Comparison of ENCODE assay signal across 8 mouse cellular contexts in genomic region chr5:148293346-148293745, GRCm38 (mm10).
A peak's percentile ranks its signal among the peaks of the same experiment; 100 is the strongest.
DNase-seq lines count a peak whose midpoint lies in the region; ATAC-seq lines count a peak whose summit lies in the region.

No protein-coding gene starts in this region.

- no peak for ATAC-seq in erythroblast, adult 5-6 weeks (replicated peaks; ENCODE audit: low FRiP score, poor library complexity, severe bottlenecking)

- no peak overlapping the region for H3K4me3 ChIP-seq in limb, embryonic 10.5 days

- no peaks in the 10 kb centered on the region for H3K9me3 ChIP-seq in limb, embryonic 10.5 days (replicated peaks)

- H3K27ac ChIP-seq in limb, embryonic 10.5 days: no peak overlapping the region

- WGBS in limb, embryonic 10.5 days: 87% methylated on average over 7 of the region's 7 CpGs

- no peaks in the 10 kb centered on the region for H3K36me3 ChIP-seq in limb, embryonic 10.5 days

- H3K4me1 ChIP-seq in limb, embryonic 10.5 days: no peaks in the 10 kb centered on the region; the same call in 1 of the 2 replicates

- no peaks in the 10 kb centered on the region for H3K27me3 ChIP-seq in limb, embryonic 10.5 days (ENCODE audit: low read depth, poor library complexity, severe bottlenecking)

- peak; percentile 7 for DNase-seq in cerebellum, adult 11 months
- no peak for DNase-seq in cerebellum, adult 9-11 months
- peak; percentile 52 to 55 for DNase-seq in layer of hippocampus, postnatal 10 days (ENCODE audit: low spot score in 2 of 2)
- no peak for DNase-seq in layer of hippocampus, adult 11-12 months (ENCODE audit: low spot score)
- peak; percentile 40 for DNase-seq in NIH3T3 (ENCODE audit: low read depth)
- peak; percentile 37 for DNase-seq in limb, embryonic 10.5 days (ENCODE audit: low spot score)
- DNase-seq in adipocyte (ENCODE audit: low spot score): no peak

Comparison
In these comparisons a context has a peak if more than half of its experiments do, and no peak if none do; other contexts are left out.
1. DNase-seq: peak in cerebellum, adult 11 months (single experiment), layer of hippocampus, postnatal 10 days (2 of 2), NIH3T3 (single experiment) and limb, embryonic 10.5 days (single experiment); none in cerebellum, adult 9-11 months (single experiment), layer of hippocampus, adult 11-12 months (single experiment) and adipocyte (single experiment).